Mouse (Mus musculus) c-Kit-negative CD71-positive TER-119-positive erythroid progenitor cells, embryonic 14.5 days (primary cell): Measurements from ENCODE around the gene Dennd2c.
A peak's percentile ranks its signal among the peaks of the same experiment; 100 is the strongest.
"Not testable (repeated sequence)": the region's sequence is repeated elsewhere in the genome, so short reads cannot be mapped to it uniquely, and the experiment has no call there.

Experiments
- DNase-seq: peaks from one replicate; pipeline ENCODE4 v3.0.0-alpha.2; 2013; ENCODE audit warnings: low read depth, low spot score

The Dennd2c gene

DNA sequence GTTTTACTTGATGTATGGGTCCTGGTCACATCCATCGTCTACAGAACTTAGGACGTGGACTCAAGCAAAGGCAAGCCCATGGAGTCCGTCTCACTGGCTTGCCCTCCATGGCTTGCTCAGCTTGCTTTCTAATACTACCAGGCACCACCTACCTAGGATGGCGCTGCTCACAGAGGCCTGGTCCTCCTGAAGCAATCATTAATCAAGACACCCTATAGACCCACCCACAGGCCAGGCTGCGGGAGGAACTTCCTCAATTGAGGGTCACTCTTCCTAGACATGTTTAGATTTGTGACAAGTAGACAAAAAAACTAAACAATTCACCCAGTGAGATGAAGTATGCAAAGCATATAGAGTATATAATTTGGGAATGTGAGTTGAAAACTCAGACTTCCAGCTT is 9.8 kb downstream of the Dennd2c start:
- no peak for DNase-seq

- DNase-seq = no peak
These were observed 21.2 kb downstream of the Dennd2c start for GRCm38 (mm10) chr3:103123636-103124035.

DNA sequence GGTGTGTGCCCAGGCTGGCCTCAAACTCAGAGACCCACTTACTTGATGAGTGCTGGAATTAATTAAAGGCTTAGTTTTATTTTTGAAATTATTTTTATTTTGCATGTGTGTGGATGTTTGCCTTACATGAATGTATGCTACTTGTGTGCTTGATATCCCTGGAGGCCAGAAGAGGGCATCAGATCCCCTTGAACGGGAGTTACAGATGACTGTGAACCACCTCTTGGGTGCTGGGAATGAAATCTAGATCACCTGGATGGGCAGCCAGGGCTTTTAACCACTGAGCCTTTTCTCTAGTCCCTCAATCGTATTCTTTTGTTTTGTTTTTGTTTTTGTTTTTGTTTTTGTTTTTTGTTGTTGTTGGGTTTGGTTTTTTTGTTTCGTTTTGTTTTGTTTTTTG is 23.7 kb downstream of the Dennd2c start:
- no peak for DNase-seq

DNA sequence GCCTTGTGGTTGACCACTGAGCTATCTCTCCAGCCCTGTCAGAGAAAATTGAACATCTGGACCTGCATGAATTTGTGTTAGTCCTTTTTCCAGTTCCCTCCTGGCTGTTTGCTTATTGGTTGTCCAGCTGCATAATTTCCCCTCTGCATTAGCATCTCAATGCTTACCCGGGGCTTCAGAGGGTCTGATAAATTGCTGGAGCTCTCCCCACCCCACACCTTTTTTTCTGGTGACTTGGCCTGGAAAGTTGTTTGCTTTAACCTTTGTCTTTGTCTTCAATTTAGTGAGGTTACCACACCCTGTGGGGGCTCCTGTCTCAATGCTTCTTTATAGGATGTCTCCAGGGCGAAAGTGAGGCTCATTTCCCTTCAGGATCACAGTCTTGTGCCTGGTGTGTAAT is 24.8 kb downstream of the Dennd2c start:
- no peak for DNase-seq

DNA sequence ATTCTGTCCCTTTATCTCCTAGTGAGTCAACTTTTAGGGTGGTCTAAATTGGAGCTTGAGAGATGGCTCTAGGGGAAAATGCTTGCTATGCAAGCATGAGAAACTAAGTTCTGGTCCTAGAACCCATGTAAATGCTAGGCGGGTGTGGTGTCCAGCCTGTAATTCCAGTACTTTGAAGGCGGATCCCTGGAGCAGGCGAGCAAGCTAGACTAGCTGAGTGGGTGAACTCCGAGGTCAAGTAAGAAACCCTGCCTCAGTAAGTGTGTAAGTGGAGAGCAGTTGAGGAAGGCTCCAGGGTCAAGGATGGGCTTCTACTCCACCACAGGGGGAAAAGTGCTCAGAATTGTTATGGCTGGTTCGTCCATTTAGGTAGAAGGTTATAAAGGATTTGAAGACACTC is 25.3 kb downstream of the Dennd2c start:
- DNase-seq = no peak

- DNase-seq = no peak
These were observed 25.8 kb downstream of the Dennd2c start for GRCm38 (mm10) chr3:103128251-103128650.

DNA sequence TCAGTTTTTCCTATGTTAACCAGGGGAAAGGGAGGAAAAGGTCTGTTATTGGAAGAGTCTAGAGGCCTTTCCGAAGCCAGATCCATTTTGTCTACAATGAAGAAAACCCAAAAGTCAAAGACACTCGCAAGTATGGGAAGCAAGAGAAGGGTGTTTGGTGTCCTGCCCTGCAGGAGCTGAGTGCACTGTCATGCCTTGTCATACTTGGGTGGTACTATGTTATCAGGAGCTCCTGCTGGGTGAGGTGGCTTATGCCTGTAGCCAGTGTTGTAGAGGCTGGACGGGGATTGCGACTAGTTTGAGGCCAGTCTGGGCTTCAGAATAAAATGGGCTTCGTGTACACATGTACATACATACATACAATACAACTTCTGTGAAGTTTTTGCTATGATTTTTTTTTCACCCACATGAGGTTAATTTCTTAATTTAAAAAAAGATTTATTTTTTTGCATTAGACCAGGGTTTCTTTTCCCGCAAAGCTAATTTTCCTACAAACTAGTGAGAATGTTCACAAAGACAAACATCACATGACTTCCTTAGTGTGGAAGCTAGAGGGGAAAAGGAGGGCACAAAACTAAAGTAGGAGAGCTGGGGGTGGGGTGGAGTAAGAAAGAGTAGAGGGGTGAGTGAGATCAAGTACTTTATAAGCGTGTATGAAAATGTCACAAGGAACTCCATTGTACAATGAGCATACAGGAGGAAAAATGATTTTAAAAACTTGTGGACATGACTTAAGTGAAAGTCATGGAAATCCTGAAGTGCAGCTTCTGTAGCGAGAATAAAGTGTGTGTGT is 27.2 kb downstream of the Dennd2c start:
- peak; percentile 95 for DNase-seq

DNA sequence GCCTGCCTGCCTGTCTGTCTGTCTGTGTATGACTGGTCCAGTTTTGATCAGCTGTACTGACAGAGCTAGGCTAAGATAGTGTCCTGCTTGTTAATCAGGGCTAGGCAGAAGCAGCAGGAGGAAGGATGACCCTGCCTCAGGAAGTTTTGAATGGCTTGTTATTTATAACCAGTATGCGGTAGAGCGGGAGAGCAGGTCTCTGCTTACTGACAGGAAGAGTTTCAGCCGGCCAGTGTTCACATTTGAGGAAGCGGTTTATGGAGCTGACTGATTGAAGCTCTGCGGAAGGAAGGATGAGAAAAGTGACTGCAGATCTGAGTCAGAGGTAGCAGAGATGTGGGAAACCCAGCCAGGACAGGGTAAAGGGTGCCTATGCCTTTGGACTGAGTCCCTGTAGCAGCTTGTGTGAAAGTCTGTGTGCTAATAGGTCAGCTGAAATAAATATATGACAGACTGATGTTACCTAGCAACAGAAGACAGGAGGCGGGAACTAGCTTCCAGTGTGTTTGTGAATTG is 27.9 kb downstream of the Dennd2c start:
- peak; percentile 68 for DNase-seq

DNA sequence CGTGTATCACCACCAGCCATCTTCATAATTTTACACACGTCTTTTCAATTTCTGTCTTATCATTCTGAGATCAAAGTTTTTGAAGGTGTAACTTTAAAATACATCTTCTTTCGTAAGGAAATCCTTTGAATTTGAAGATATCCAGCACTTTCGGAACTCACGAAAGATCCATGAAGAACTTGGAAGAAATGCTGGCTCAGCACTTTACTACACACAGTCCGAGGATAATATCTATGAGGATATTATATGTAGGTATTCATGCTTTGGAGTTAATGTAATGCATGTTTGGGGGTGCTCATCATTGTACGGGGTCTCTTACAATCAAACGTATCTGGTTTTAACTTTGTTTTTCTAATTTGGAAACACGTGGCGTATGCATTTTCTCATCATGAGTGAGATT is 30.7 kb downstream of the Dennd2c start:
- DNase-seq = no peak

DNA sequence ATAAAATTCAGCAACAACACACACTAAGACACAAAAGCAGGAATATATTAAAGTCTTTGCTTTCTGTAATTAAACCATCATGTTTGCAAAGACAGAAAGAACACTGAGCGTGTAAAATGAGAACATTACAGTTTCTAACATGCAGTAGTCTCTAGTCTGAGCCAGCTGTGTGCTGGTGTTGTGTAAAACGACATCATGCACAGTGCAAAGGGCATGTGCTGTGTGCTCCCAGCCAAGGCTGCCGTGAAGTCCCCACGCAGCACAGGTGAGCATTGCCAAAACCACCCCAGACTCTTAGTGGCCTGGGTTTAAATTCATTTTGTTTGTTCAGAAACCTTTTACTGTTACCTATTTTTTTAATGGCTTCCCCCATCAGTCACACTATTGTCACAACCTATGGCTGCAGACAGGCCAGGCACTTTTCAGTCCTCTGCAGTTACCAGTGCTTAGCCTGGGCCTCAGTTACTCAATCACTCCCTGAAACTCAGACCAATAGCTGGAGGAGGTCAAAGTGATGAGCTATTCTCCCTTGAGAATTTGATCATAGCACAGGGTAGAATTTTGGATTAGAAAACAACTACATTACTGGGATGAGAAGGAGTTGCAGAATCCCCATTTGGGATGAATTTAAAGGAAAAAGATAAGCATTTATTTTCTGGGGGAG is 34.1 kb downstream of the Dennd2c start:
- DNase-seq = no peak

DNA sequence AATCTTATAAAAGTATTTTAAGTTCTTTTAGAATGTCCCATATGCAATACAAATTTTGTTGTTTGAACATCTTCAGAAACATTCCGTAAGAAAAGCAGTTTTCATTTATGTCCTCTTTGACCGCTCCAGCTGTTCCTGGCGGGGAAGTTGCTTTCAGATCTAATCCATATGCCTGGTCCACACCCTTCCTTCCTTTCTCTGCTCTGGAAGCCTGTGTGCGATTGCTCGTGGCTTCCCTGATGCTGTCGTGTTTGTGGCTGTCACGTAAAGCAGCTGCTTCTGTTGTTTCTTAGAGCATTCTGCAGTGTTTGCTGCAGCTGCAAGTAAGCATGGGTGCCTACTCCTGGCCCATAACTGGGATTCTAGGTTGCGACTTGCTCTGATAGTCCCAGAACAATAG is 36.6 kb downstream of the Dennd2c start:
- no peak for DNase-seq

GRCm38 (mm10) chr3:103140095-103140838 is 37.9 kb downstream of the Dennd2c start:
- DNase-seq = not testable (repeated sequence)

GRCm38 (mm10) chr3:103141287-103141686 is 38.9 kb downstream of the Dennd2c start:
- DNase-seq = no peak

DNA sequence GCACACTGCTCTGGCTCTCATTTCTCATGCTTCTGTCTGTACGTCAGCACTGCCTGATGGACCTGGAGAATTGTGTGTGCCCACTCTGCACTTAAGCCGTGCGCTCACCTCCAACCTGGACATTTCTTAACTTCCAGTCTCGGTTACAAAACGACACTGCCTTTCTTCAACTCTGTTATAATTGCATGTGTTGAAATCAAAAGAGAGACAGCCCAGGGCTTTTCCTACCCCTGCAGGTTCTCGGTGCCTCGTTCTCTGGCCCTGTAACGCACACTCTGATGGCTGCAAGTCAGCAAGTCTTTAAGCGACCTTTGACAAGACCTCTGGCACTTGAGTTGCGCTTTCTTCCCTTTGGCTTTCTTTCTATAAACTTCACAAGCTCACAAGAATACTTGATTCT is 40.0 kb downstream of the Dennd2c start:
- no peak for DNase-seq

DNA sequence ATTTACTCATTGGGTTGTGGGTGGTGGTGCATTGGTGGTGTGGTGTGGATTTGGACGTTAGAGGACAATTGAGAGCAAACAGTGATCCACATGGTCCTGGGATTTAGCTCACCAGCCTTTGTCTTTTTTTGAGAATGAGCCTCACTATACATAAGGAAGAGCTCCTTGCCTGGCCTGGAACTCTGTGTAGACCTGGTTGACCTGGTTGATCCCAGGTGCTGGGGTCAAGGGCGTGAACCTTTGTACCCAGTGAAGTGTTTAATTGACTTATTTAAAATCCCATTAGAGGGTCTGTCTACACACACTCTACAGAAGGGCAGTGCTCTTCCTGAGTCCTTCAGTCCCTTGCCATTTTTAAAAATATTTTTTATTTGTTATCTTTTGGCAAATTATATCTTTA is 42.9 kb downstream of the Dennd2c start:
- no peak for DNase-seq

DNA sequence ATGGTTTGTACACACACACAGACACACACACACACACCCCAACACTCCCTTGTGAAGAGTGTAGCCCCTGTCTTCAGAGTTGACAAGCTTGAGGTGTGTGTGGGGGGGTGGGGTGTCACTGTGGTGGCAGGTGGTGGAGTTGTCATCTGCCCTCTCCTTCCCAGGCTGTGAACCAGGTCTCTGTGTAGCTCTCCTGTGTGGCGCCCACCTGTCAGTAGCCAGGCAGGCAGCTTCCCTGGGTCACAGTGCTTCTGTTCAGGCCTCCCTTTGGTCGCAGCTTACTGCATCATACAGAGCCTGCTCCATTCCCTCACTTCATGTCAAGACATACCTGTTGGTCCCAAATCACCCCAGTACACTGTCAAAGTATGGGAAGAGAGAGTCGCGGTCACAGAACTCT is 43.4 kb downstream of the Dennd2c start:
- DNase-seq = no peak

- no peak for DNase-seq
These were observed 44.1 kb downstream of the Dennd2c start for GRCm38 (mm10) chr3:103146330-103147166.

DNA sequence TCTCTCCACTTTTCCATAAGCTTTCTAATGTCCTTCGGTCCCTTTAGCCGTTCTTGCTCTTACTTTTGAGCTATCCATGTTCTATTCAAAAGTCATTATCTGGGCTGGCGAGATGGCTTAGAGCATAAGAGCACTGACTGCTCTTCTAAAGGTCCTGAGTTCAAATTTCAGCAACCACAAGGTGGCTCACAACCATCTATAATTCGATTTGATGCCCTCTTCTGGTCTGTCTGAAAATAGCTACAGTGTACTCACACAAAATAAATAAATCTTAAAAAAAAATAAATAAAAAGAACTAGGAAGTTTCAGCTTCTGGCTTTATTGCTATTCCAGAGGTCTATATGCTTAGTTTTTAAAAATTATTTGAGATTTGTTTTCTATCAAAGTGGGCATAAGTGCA is 45.4 kb downstream of the Dennd2c start:
- no peak for DNase-seq

GRCm38 (mm10) chr3:103148941-103149340 is 46.5 kb downstream of the Dennd2c start:
- DNase-seq = no peak

DNA sequence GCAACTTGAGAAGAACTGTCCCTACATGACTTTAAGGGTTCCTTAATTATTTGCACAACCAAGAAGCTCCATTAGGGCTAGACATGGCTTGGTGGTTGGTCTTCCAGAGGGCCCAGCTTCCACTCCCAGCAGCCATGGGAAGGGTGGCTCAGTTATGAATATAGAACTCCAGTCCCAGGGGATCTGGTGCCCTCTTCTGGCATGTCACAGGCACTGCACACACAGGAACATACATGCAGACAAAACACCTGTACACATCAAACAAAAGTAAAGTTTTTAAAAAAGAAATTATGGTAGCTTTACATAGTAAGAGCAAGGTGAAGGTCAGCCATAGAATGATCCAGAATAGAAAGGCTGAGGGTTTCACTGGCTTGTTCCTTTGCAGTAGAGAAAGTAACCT is 51.4 kb downstream of the Dennd2c start:
- no peak for DNase-seq

GRCm38 (mm10) chr3:103159232-103159900 is 57.0 kb downstream of the Dennd2c start:
- DNase-seq = peak; percentile 45
